Mouse (Mus musculus): ENCODE data around the gene Slc25a47.

GRCm38 (mm10) chr12:108834786-108835185 lies 1.1 kb upstream of the Slc25a47 start:
- TF ChIP-seq EP300 (IDR thresholded peaks at IDR 0.05; ENCODE audit: insufficient read depth, low read depth, low read length) (no peak), CTCF (IDR thresholded peaks at IDR 0.05) (no peak), POLR2A (IDR thresholded peaks at IDR 0.05; ENCODE audit: insufficient read depth, low read depth, low read length) (no peak)

Data from heart, adult 2 months (tissue).